Mouse (Mus musculus): Measurements from ENCODE around the gene Scn3b. TPM values are rescaled to one million over a fixed set of nuclear protein-coding genes. Genes with fewer than 3 reads are reported as not detected.

Gene Scn3b
- total and polyA plus RNA-seq, 2 experiments from 2014 or later, result 157 to 235 TPM

GRCm38 (mm10) chr9:40272822-40273221, 3.8 kb downstream of the Scn3b start:
- WGBS, result 84% methylated on average over 7 of the region's 7 CpGs

DNA sequence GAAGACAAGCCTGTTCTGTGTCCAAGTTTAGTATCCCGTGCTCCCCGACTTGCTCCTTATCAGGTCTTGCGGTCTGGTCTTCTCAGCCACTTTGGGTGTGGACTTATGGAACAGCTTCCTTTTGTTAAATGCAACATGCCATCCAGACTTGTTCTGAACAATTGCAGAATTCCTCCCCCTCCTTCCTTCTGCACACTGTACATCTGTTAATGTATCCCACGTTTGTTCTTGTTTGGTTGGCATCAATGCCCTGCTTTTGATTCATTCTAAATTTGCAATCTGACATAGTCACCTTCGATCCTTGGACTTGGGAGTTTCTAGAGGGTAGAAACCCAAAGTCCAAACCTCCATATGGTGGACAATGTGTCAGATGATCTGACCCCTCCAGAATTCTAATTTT, 6.9 kb downstream of the Scn3b start:
- Histone ChIP-seq H3K4me1 (ENCODE audit: insufficient read depth, low read length) (peaks cover 13% of the 10 kb centered on the region; the same call in 1 of the 2 replicates), H3K4me3 (ENCODE audit: low read depth, low read length) (no peak overlapping the region), H3K36me3 (ENCODE audit: insufficient read depth, low read length) (peaks cover 34% of the 10 kb centered on the region), H3K27ac (ENCODE audit: low read depth, low read length) (no peak overlapping the region), H3K9ac (replicated peaks; ENCODE audit: low read length, poor library complexity, severe bottlenecking) (no peak overlapping the region), H3K9me3 (ENCODE audit: low read length) (no peaks in the 10 kb centered on the region), H3K27me3 (ENCODE audit: insufficient read depth, low read length) (no peaks in the 10 kb centered on the region), H3K4me2 (ENCODE audit: low read depth, low read length, poor library complexity, severe bottlenecking) (no peak overlapping the region)
- WGBS, result 95% methylated on average over 5 of the region's 5 CpGs
- ATAC-seq (ENCODE audit: low FRiP score) (no peak), DNase-seq (ENCODE audit: low spot score) (no peak)
- no peak for TF ChIP-seq CTCF (IDR thresholded peaks at IDR 0.05)

More at GRCm38 (mm10) chr9:40272822-40273221, 3.8 kb downstream of the Scn3b start:
- Histone ChIP-seq H3K9ac (replicated peaks; ENCODE audit: low read length, poor library complexity, severe bottlenecking) (peak overlapping the region; percentile 36; the same call in 1 of the 2 replicates), H3K27me3 (ENCODE audit: insufficient read depth, low read length) (no peaks in the 10 kb centered on the region), H3K4me3 (ENCODE audit: low read depth, low read length) (peak overlapping the region; percentile 68; the same call in 1 of the 2 replicates), H3K4me1 (ENCODE audit: insufficient read depth, low read length) (peaks cover 16% of the 10 kb centered on the region; the same call in 1 of the 2 replicates), H3K36me3 (ENCODE audit: insufficient read depth, low read length) (peaks cover 16% of the 10 kb centered on the region; the same call in 1 of the 2 replicates), H3K9me3 (ENCODE audit: low read length) (no peaks in the 10 kb centered on the region), H3K27ac (ENCODE audit: low read depth, low read length) (no peak overlapping the region), H3K4me2 (ENCODE audit: low read depth, low read length, poor library complexity, severe bottlenecking) (peak overlapping the region; percentile 69)
- ATAC-seq (ENCODE audit: low FRiP score) (no peak), DNase-seq (ENCODE audit: low spot score) (no peak)
- no peak for TF ChIP-seq CTCF (IDR thresholded peaks at IDR 0.05)

- Histone ChIP-seq H3K27ac (ENCODE audit: low read depth, low read length) (no peak overlapping the region), H3K36me3 (ENCODE audit: insufficient read depth, low read length) (peaks cover 51% of the 10 kb centered on the region), H3K9me3 (ENCODE audit: low read length) (no peaks in the 10 kb centered on the region), H3K4me1 (ENCODE audit: insufficient read depth, low read length) (peaks cover 6% of the 10 kb centered on the region; the same call in 1 of the 2 replicates), H3K4me3 (ENCODE audit: low read depth, low read length) (no peak overlapping the region), H3K9ac (replicated peaks; ENCODE audit: low read length, poor library complexity, severe bottlenecking) (no peak overlapping the region), H3K4me2 (ENCODE audit: low read depth, low read length, poor library complexity, severe bottlenecking) (no peak overlapping the region), H3K27me3 (ENCODE audit: insufficient read depth, low read length) (no peaks in the 10 kb centered on the region)
- TF ChIP-seq CTCF (IDR thresholded peaks at IDR 0.05), result no peak
- WGBS, result 85% methylated on average over 3 of the region's 3 CpGs
- no peak for DNase-seq (ENCODE audit: low spot score)
- ATAC-seq (ENCODE audit: low FRiP score), result no peak
These were observed 8.7 kb downstream of the Scn3b start for GRCm38 (mm10) chr9:40277671-40278070.

DNA sequence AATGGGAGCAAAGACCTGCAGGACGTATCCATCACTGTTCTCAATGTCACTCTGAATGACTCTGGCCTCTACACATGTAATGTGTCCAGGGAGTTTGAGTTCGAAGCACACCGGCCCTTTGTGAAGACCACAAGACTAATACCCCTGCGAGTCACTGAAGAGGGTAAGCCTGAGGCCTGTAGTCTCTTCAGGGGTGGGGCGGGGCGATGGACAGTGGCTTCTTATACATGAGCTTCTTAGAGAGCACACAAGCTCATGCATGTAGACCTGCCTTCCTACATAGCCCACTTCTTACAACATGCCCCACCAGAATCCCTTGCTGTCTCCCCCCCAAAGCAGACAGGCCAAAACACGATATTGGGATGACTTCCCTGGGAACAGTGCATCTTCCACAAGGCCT, 10.4 kb downstream of the Scn3b start:
- no peak for ATAC-seq (ENCODE audit: low FRiP score)
- H3K36me3 ChIP-seq (ENCODE audit: insufficient read depth, low read length), result peaks cover 57% of the 10 kb centered on the region

GRCm38 (mm10) chr9:40282968-40283367, 14.0 kb downstream of the Scn3b start:
- no peak for ATAC-seq (ENCODE audit: low FRiP score)
- DNase-seq (ENCODE audit: low spot score), result no peak

More for the DNA sequence above, 10.4 kb downstream of the Scn3b start:
- Histone ChIP-seq H3K9me3 (ENCODE audit: low read length) (no peaks in the 10 kb centered on the region), H3K27me3 (ENCODE audit: insufficient read depth, low read length) (no peaks in the 10 kb centered on the region), H3K4me2 (ENCODE audit: low read depth, low read length, poor library complexity, severe bottlenecking) (no peak overlapping the region), H3K4me1 (ENCODE audit: insufficient read depth, low read length) (no peaks in the 10 kb centered on the region), H3K4me3 (ENCODE audit: low read depth, low read length) (no peak overlapping the region), H3K27ac (ENCODE audit: low read depth, low read length) (no peak overlapping the region), H3K9ac (replicated peaks; ENCODE audit: low read length, poor library complexity, severe bottlenecking) (no peak overlapping the region)
- no peak for TF ChIP-seq CTCF (IDR thresholded peaks at IDR 0.05)
- 93% methylated on average over 7 of the region's 7 CpGs for WGBS
- DNase-seq (ENCODE audit: low spot score), result no peak

DNA sequence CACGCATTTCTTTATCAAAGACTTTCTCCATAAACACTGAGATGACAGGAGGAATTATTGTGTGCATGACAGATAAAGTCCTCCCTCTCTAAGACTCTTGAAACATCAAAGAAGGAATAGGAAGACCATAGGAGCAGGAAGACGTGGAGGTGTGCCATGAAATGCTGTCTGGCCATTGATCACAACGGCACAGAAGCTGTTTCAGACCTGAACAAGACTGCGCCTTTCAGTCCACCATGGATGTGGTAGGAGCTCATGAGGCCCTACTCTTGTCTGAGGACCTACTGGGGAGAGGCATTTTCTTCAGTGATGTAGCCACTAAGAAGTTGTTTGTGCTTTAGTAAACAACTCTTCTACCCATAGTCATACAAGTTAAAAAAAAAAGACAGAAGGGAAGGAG, 23.5 kb downstream of the Scn3b start:
- no peak overlapping the region for H3K9ac ChIP-seq (replicated peaks; ENCODE audit: low read length, poor library complexity, severe bottlenecking)
- H3K9me3 ChIP-seq (ENCODE audit: low read length), result no peaks in the 10 kb centered on the region
- peaks cover 45% of the 10 kb centered on the region for H3K36me3 ChIP-seq (ENCODE audit: insufficient read depth, low read length)
- no peaks in the 10 kb centered on the region for H3K27me3 ChIP-seq (ENCODE audit: insufficient read depth, low read length)
- no peak overlapping the region for H3K27ac ChIP-seq (ENCODE audit: low read depth, low read length)
- TF ChIP-seq CTCF (IDR thresholded peaks at IDR 0.05), result no peak
- no peak for DNase-seq (ENCODE audit: low spot score)
- H3K4me2 ChIP-seq (ENCODE audit: low read depth, low read length, poor library complexity, severe bottlenecking), result no peak overlapping the region
- H3K4me1 ChIP-seq (ENCODE audit: insufficient read depth, low read length), result no peaks in the 10 kb centered on the region
- H3K4me3 ChIP-seq (ENCODE audit: low read depth, low read length), result no peak overlapping the region
- ATAC-seq (ENCODE audit: low FRiP score), result no peak
- WGBS, result 86% methylated on average over 4 of the region's 4 CpGs

More at GRCm38 (mm10) chr9:40282968-40283367, 14.0 kb downstream of the Scn3b start:
- TF ChIP-seq CTCF (IDR thresholded peaks at IDR 0.05), result no peak
- Histone ChIP-seq H3K4me2 (ENCODE audit: low read depth, low read length, poor library complexity, severe bottlenecking) (no peak overlapping the region), H3K9ac (replicated peaks; ENCODE audit: low read length, poor library complexity, severe bottlenecking) (no peak overlapping the region), H3K36me3 (ENCODE audit: insufficient read depth, low read length) (peaks cover 47% of the 10 kb centered on the region), H3K4me3 (ENCODE audit: low read depth, low read length) (no peak overlapping the region), H3K4me1 (ENCODE audit: insufficient read depth, low read length) (no peaks in the 10 kb centered on the region), H3K27me3 (ENCODE audit: insufficient read depth, low read length) (no peaks in the 10 kb centered on the region), H3K9me3 (ENCODE audit: low read length) (no peaks in the 10 kb centered on the region), H3K27ac (ENCODE audit: low read depth, low read length) (no peak overlapping the region)
- 89% methylated on average over 7 of the region's 7 CpGs for WGBS
